Comparison of ENCODE assay signal across 8 mouse cellular contexts in the genomic region with DNA sequence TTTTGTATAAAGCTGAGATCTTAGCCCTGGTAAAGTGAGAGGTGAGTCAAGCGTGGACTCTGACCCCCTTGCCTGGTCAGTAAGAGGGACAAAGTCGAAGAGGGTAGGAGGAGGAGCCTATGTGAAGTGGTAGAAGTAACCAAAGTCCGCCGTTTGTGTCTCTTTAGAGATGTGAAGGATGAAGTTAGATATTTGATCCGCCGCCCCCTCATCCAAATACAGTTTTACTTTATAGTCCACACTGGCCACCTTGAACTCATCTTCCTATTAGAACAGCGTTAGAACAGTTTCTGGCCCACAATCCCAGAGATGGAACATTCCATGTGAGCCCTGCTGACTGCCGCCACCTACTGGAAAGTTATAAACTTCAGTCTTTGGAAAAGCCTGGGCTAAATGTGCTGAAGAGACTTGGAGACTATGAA. TPM values are rescaled to one million over a fixed set of nuclear protein-coding genes. Genes with fewer than 3 reads are reported as not detected.
DNase-seq lines count a peak whose midpoint lies in the region; ATAC-seq and TF ChIP-seq lines count a peak whose summit lies in the region.
"Had no signal": no experiment of that assay in that cellular context is flagged by ENCODE, and none has a peak within 500 bp of the region (broad histone marks: within the 10 kb centered on the region; RNA-seq: fewer than 3 reads in every experiment).

A gene (minus strand): TSS at position 96 of the 422 bp plus-strand sequence.

- no peak for TF ChIP-seq EP300 in stomach, postnatal 0 days (optimal IDR thresholded peaks at IDR 0.05)

- peak; percentile 76 for TF ChIP-seq CTCF in forebrain, postnatal 0 days (IDR thresholded peaks at IDR 0.05; ENCODE audit: low read depth)
- peak; percentile 64 for TF ChIP-seq CTCF in kidney, adult 2 months (conservative IDR thresholded peaks at IDR 0.05; ENCODE audit: insufficient read depth, insufficient read length, low read depth, low read length)
- peak; percentile 91 for TF ChIP-seq CTCF in stomach, postnatal 0 days (IDR thresholded peaks at IDR 0.05; ENCODE audit: low read depth)

- no peak within 1 kb of the TSS for H3K9ac ChIP-seq in forebrain, postnatal 0 days
- H3K9ac ChIP-seq in lung, embryonic 16.5 days (ENCODE audit: low read length) = peak within 1 kb of the TSS; percentile 1; the same call in 1 of the 2 replicates
- H3K9ac ChIP-seq in stomach, postnatal 0 days (ENCODE audit: low read length) = no peak within 1 kb of the TSS

- no peak within 1 kb of the TSS for H3K4me3 ChIP-seq in forebrain, postnatal 0 days (ENCODE audit: low read depth, low read length)
- H3K4me3 ChIP-seq in kidney, adult 2 months (ENCODE audit: insufficient read depth, low read depth, low read length) = peak within 1 kb of the TSS; percentile 63
- peak within 1 kb of the TSS; percentile 10; the same call in 1 of the 2 replicates for H3K4me3 ChIP-seq in lung, embryonic 16.5 days (ENCODE audit: low read length)
- H3K4me3 ChIP-seq in stomach, postnatal 0 days (ENCODE audit: low read depth, low read length) = peak within 1 kb of the TSS; percentile 15

- no peak for TF ChIP-seq POLR2A in kidney, adult 2 months (IDR thresholded peaks at IDR 0.05; ENCODE audit: low read depth, low read length)

- 21% methylated on average over 8 of the region's 8 CpGs for WGBS in forebrain, postnatal 0 days
- 6% methylated on average over 8 of the region's 8 CpGs for WGBS in kidney, adult 2 months
- 10% methylated on average over 8 of the region's 8 CpGs for WGBS in lung, embryonic 16.5 days
- 13% methylated on average over 8 of the region's 8 CpGs for WGBS in stomach, postnatal 0 days

- H3K36me3 ChIP-seq in forebrain, postnatal 0 days (ENCODE audit: insufficient read depth) = peaks cover 29% of the 10 kb centered on the region
- no peaks in the 10 kb centered on the region for H3K36me3 ChIP-seq in kidney, adult 2 months (ENCODE audit: control insufficient read depth, insufficient read depth, low read length)
- peaks cover 23% of the 10 kb centered on the region for H3K36me3 ChIP-seq in lung, embryonic 16.5 days (ENCODE audit: control insufficient read depth, insufficient read depth, low read length)
- H3K36me3 ChIP-seq in stomach, postnatal 0 days (ENCODE audit: control insufficient read depth, insufficient read depth, low read length) = peaks cover 15% of the 10 kb centered on the region; the same call in 1 of the 2 replicates

- no peaks in the 10 kb centered on the region; the same call in 1 of the 2 replicates for H3K4me1 ChIP-seq in forebrain, postnatal 0 days (ENCODE audit: insufficient read depth)
- peaks cover 14% of the 10 kb centered on the region; the same call in 1 of the 2 replicates for H3K4me1 ChIP-seq in kidney, adult 2 months (ENCODE audit: control insufficient read depth, insufficient read depth, low read length)
- H3K4me1 ChIP-seq in lung, embryonic 16.5 days (replicated peaks; ENCODE audit: control insufficient read depth, insufficient read depth, low read length) = peaks cover 13% of the 10 kb centered on the region
- H3K4me1 ChIP-seq in stomach, postnatal 0 days (replicated peaks; ENCODE audit: control insufficient read depth, insufficient read depth) = peaks cover 3% of the 10 kb centered on the region; the same call in 1 of the 2 replicates

- H3K27me3 ChIP-seq in forebrain, postnatal 0 days (ENCODE audit: insufficient read depth, low read length) = peaks cover 7% of the 10 kb centered on the region
- no peaks in the 10 kb centered on the region for H3K27me3 ChIP-seq in kidney, adult 2 months (replicated peaks; ENCODE audit: control insufficient read depth, insufficient read depth, low read length)
- peaks cover 8% of the 10 kb centered on the region for H3K27me3 ChIP-seq in lung, embryonic 16.5 days (ENCODE audit: control insufficient read depth, insufficient read depth, low read depth, low read length)
- no peaks in the 10 kb centered on the region for H3K27me3 ChIP-seq in stomach, postnatal 0 days (ENCODE audit: control insufficient read depth, insufficient read depth, low read length)

- no peak for ATAC-seq in forebrain, postnatal 0 days
- ATAC-seq in lung, embryonic 16.5 days (ENCODE audit: low read depth) = 0 out of 2 replicates have a peak, but pooled peaks have one; percentile 13
- ATAC-seq in stomach, postnatal 0 days (ENCODE audit: low FRiP score, low TSS enrichment) = peak; percentile 79

- no peaks in the 10 kb centered on the region for H3K9me3 ChIP-seq in forebrain, postnatal 0 days (ENCODE audit: low read length)
- no peaks in the 10 kb centered on the region for H3K9me3 ChIP-seq in lung, embryonic 16.5 days (ENCODE audit: control insufficient read depth, low read length)
- H3K9me3 ChIP-seq in stomach, postnatal 0 days (ENCODE audit: control insufficient read depth, low read length) = no peaks in the 10 kb centered on the region

- H3K27ac ChIP-seq in forebrain, postnatal 0 days (ENCODE audit: low read depth, low read length) = no peak within 1 kb of the TSS
- H3K27ac ChIP-seq in kidney, adult 2 months (ENCODE audit: insufficient read depth, low read depth, low read length) = peak within 1 kb of the TSS; percentile 92
- H3K27ac ChIP-seq in lung, embryonic 16.5 days (ENCODE audit: low read length) = no peak within 1 kb of the TSS
- peak within 1 kb of the TSS; percentile 63 for H3K27ac ChIP-seq in stomach, postnatal 0 days (replicated peaks)
- H3K27ac ChIP-seq: macrophage had no signal

- peak; percentile 30 for DNase-seq in right cerebral cortex, adult 18-20 months
- DNase-seq in right cerebral cortex, postnatal 14 days = no peak
- peak; percentile 43 to 65 for DNase-seq in adrenal gland, postnatal 36 days
- peak; percentile 68 for DNase-seq in forebrain, postnatal 0 days
- DNase-seq in kidney, adult 2 months = peak; percentile 93
- peak; percentile 78 for DNase-seq in stomach, postnatal 0 days (ENCODE audit: low spot score)

- 0 out of 2 replicates have a peak within 1 kb of the TSS, but pooled peaks have one; percentile 5 for H3K4me2 ChIP-seq in forebrain, postnatal 0 days (ENCODE audit: low read depth)
- peak within 1 kb of the TSS; percentile 39; the same call in 1 of the 2 replicates for H3K4me2 ChIP-seq in lung, embryonic 16.5 days (ENCODE audit: low read depth, low read length)
- H3K4me2 ChIP-seq in stomach, postnatal 0 days (replicated peaks; ENCODE audit: low read depth) = peak within 1 kb of the TSS; percentile 29

RNA-seq across cellular contexts. Expression of the gene that starts here (rescaled TPM):
- 1 to 10 TPM in 1 of 2 experiments, under 1 TPM in 1; 0.93 to 1.3 TPM for total RNA-seq in adrenal gland, postnatal 36 days (2021)
- total RNA-seq in forebrain, postnatal 0 days (2014; rRNA removed) = 0.23 and 0.43 TPM in 2 replicates
- 0.20 and 0.54 TPM in 2 replicates for polyA plus RNA-seq in forebrain, postnatal 0 days (2015; fragmentation: Nextera tagmentation; extraction: Ambion mirVana)
- 485 and 513 TPM in 2 replicates for polyA plus RNA-seq in kidney, adult 2 months (2012; rRNA removed)
- 1.0 and 1.5 TPM in 2 replicates for polyA plus RNA-seq in lung, embryonic 16.5 days (2015; fragmentation: Nextera tagmentation; extraction: Ambion mirVana)
- polyA plus RNA-seq in stomach, postnatal 0 days (2015; fragmentation: Nextera tagmentation; extraction: Ambion mirVana) = 12.3 and 13.6 TPM in 2 replicates

Comparison
In these comparisons a context has a peak if more than half of its experiments do, and no peak if none do; other contexts are left out.
1. RNA of the gene that starts here (polyA plus RNA-seq): 485 to 513 TPM in kidney, adult 2 months; 12.3 to 13.6 TPM in stomach, postnatal 0 days, 1.0 to 1.5 TPM in lung, embryonic 16.5 days and 0.20 to 0.54 TPM in forebrain, postnatal 0 days; every median in the first group is over 10 times any median in the second.
2. Peak in DNase-seq and H3K4me2 ChIP-seq in forebrain, postnatal 0 days; RNA of the gene not detected or under 1 TPM.
3. H3K27ac ChIP-seq: peak in kidney, adult 2 months (single experiment) and stomach, postnatal 0 days (single experiment); none in forebrain, postnatal 0 days (single experiment) and lung, embryonic 16.5 days (single experiment).
4. Peak in every context shown above with its lines, with median percentiles within 50 percentile points of each other: H3K4me2 ChIP-seq and CTCF ChIP-seq.